In genomic region chr7:130263799-130264351, GRCm38 (mm10) we compare ENCODE assay signal across 8 mouse cellular contexts.
DNase-seq lines count a peak whose midpoint lies in the region; ATAC-seq and TF ChIP-seq lines count a peak whose summit lies in the region.

No protein-coding gene starts in this region.

- no peaks in the 10 kb centered on the region for H3K27me3 ChIP-seq in intestine, embryonic 15.5 days (replicated peaks)

- peak overlapping the region; percentile 89 for H3K4me2 ChIP-seq in intestine, embryonic 15.5 days (replicated peaks)

- H3K9me3 ChIP-seq in intestine, embryonic 15.5 days = no peaks in the 10 kb centered on the region

- peak; percentile 69 for DNase-seq in adrenal gland, adult 2 months
- DNase-seq in adrenal gland, adult 8-10 months = no peak
- DNase-seq in lung, postnatal 10 days = peak; percentile 52
- no peak for DNase-seq in left cerebral cortex, postnatal 36 days (ENCODE audit: low spot score in 2 of 2)
- no peak for DNase-seq in layer of hippocampus, adult 9-10 months (ENCODE audit: low spot score)
- DNase-seq in gastrocnemius, postnatal 25 days = no peak

- intact Hi-C loops in left cerebral cortex, postnatal 36 days (cut with DNase I) = loop anchor here (5.0 kb wide), 1 partner anchor 47 kb away; no protein-coding TSS in a partner anchor

- 4% methylated on average over 20 of the region's 20 CpGs for WGBS in intestine, embryonic 15.5 days

- no peaks in the 10 kb centered on the region for H3K36me3 ChIP-seq in intestine, embryonic 15.5 days

- H3K4me3 ChIP-seq in cortical plate, adult 2 months (ENCODE audit: insufficient read depth, low read length) = peak overlapping the region; percentile 51
- peak overlapping the region; percentile 83 for H3K4me3 ChIP-seq in intestine, embryonic 15.5 days (replicated peaks)

- H3K4me1 ChIP-seq in cortical plate, adult 2 months (ENCODE audit: control insufficient read depth, insufficient read depth, low read length) = no peaks in the 10 kb centered on the region
- H3K4me1 ChIP-seq in intestine, embryonic 15.5 days (replicated peaks) = peaks cover 31% of the 10 kb centered on the region

- TF ChIP-seq CTCF in cortical plate, adult 2 months (IDR thresholded peaks at IDR 0.05; ENCODE audit: extremely low read depth, insufficient read depth, low read length) = no peak

- no peak for TF ChIP-seq POLR2A in cortical plate, adult 2 months (IDR thresholded peaks at IDR 0.05; ENCODE audit: extremely low read depth, insufficient read depth, low read length)

- no peak for ATAC-seq in intestine, embryonic 15.5 days

- peak overlapping the region; percentile 84 for H3K9ac ChIP-seq in intestine, embryonic 15.5 days

- H3K27ac ChIP-seq in cortical plate, adult 2 months (ENCODE audit: insufficient read depth, low read length) = peak overlapping the region; percentile 87
- H3K27ac ChIP-seq in intestine, embryonic 15.5 days = peak overlapping the region; percentile 88

Comparison
In these comparisons a context has a peak if more than half of its experiments do, and no peak if none do; other contexts are left out.
1. DNase-seq: peak in adrenal gland, adult 2 months (single experiment) and lung, postnatal 10 days (single experiment); none in adrenal gland, adult 8-10 months (single experiment), left cerebral cortex, postnatal 36 days (0 of 2), layer of hippocampus, adult 9-10 months (single experiment) and gastrocnemius, postnatal 25 days (single experiment).